Mouse (Mus musculus) layer of hippocampus, adult 11-12 months (tissue): ENCODE results near the gene Arnt2.

Experiments used
- DNase-seq: peaks from one replicate; pipeline ENCODE4 v3.0.0; 2022; ENCODE audit warnings: low spot score

Gene Arnt2

GRCm38 (mm10) chr7:84397320-84397719 is 12.7 kb downstream of the Arnt2 start:
- no peak for DNase-seq

GRCm38 (mm10) chr7:84396581-84396980 is 13.4 kb downstream of the Arnt2 start:
- DNase-seq: no peak

GRCm38 (mm10) chr7:84387826-84388225 is 22.1 kb downstream of the Arnt2 start:
- DNase-seq: no peak

- DNase-seq: no peak
Measured at GRCm38 (mm10) chr7:84386472-84386871, 23.5 kb downstream of the Arnt2 start.

GRCm38 (mm10) chr7:84384778-84385177 is 25.2 kb downstream of the Arnt2 start:
- no peak for DNase-seq

GRCm38 (mm10) chr7:84384086-84384485 is 25.9 kb downstream of the Arnt2 start:
- DNase-seq: no peak

GRCm38 (mm10) chr7:84382346-84382745 is 27.6 kb downstream of the Arnt2 start:
- DNase-seq: no peak

GRCm38 (mm10) chr7:84380810-84381209 is 29.2 kb downstream of the Arnt2 start:
- DNase-seq: no peak

- no peak for DNase-seq
Measured at GRCm38 (mm10) chr7:84377330-84377729, 32.6 kb downstream of the Arnt2 start.

GRCm38 (mm10) chr7:84373691-84374090 is 36.3 kb downstream of the Arnt2 start:
- no peak for DNase-seq

- no peak for DNase-seq
Measured at GRCm38 (mm10) chr7:84372871-84373270, 37.1 kb downstream of the Arnt2 start.

GRCm38 (mm10) chr7:84372280-84372679 is 37.7 kb downstream of the Arnt2 start:
- no peak for DNase-seq

GRCm38 (mm10) chr7:84370911-84371592 is 38.9 kb downstream of the Arnt2 start:
- no peak for DNase-seq

- DNase-seq: no peak
Measured at GRCm38 (mm10) chr7:84366251-84366650, 43.7 kb downstream of the Arnt2 start.

GRCm38 (mm10) chr7:84362711-84363110 is 47.3 kb downstream of the Arnt2 start:
- no peak for DNase-seq

- no peak for DNase-seq
Measured at GRCm38 (mm10) chr7:84361086-84361684, 48.8 kb downstream of the Arnt2 start.

- no peak for DNase-seq
Measured at GRCm38 (mm10) chr7:84358426-84358825, 51.5 kb downstream of the Arnt2 start.

GRCm38 (mm10) chr7:84355619-84356570 is 54.1 kb downstream of the Arnt2 start:
- peak; percentile 88 for DNase-seq

GRCm38 (mm10) chr7:84354890-84355289 is 55.1 kb downstream of the Arnt2 start:
- DNase-seq: no peak

- DNase-seq: no peak
Measured at GRCm38 (mm10) chr7:84350529-84350928, 59.4 kb downstream of the Arnt2 start.

GRCm38 (mm10) chr7:84349976-84350375 is 60.0 kb downstream of the Arnt2 start:
- DNase-seq: no peak

GRCm38 (mm10) chr7:84348145-84348911 is 61.6 kb downstream of the Arnt2 start:
- no peak for DNase-seq
